Mouse (Mus musculus) bone marrow macrophage, adult 2 months (primary cell): ENCODE results near the gene N4bp2l1.

ENCODE experiments used
- CTCF ChIP-seq: IDR thresholded peaks from 2 replicates; pipeline ENCODE4 v1.5.1; 2012; ENCODE audit warnings: low read depth, mild to moderate bottlenecking, low read length, moderate library complexity
- POLR2A ChIP-seq: IDR thresholded peaks from 2 replicates; pipeline ENCODE4 v1.6.1; 2012; ENCODE audit warnings: mild to moderate bottlenecking, low read depth, low read length, borderline replicate concordance

- TF ChIP-seq POLR2A, result no peak
- no peak for TF ChIP-seq CTCF
Measured at GRCm38 (mm10) chr5:150629272-150629671, 32.3 kb upstream of the N4bp2l1 start.
